Mouse (Mus musculus): ENCODE measurements around the gene Ptpn5.

The Ptpn5 gene

GRCm38 (mm10) chr7:47133331-47133730 is at the start of gene Ptpn5:
Gene Ptpn5, minus strand, starts transcription at chr7:47133684.
- no peak for DNase-seq

- DNase-seq: no peak
Measured at GRCm38 (mm10) chr7:47170814-47171213, 37.3 kb upstream of the Ptpn5 start.

GRCm38 (mm10) chr7:47165028-47165427 is 31.5 kb upstream of the Ptpn5 start:
- DNase-seq: no peak

- no peak for DNase-seq
Measured at GRCm38 (mm10) chr7:47163203-47163602, 29.7 kb upstream of the Ptpn5 start.

GRCm38 (mm10) chr7:47158451-47158850 is 25.0 kb upstream of the Ptpn5 start:
- DNase-seq: no peak

GRCm38 (mm10) chr7:47157743-47158142 is 24.3 kb upstream of the Ptpn5 start:
- DNase-seq: peak in 1 of 2 experiments; percentile 9

GRCm38 (mm10) chr7:47155849-47156248 is 22.4 kb upstream of the Ptpn5 start:
- DNase-seq: no peak

GRCm38 (mm10) chr7:47155396-47155795 is 21.9 kb upstream of the Ptpn5 start:
- no peak for DNase-seq

- DNase-seq: peak in 1 of 2 experiments; percentile 34
Measured at GRCm38 (mm10) chr7:47150420-47151061, 17.1 kb upstream of the Ptpn5 start.

GRCm38 (mm10) chr7:47148298-47148697 is 14.8 kb upstream of the Ptpn5 start:
- no peak for DNase-seq

- DNase-seq: peak in 1 of 2 experiments; percentile 44
Measured at GRCm38 (mm10) chr7:47146034-47146812, 12.7 kb upstream of the Ptpn5 start.

- DNase-seq: no peak
Measured at GRCm38 (mm10) chr7:47144299-47144698, 10.8 kb upstream of the Ptpn5 start.

GRCm38 (mm10) chr7:47139823-47140325 is 6.4 kb upstream of the Ptpn5 start:
- no peak for DNase-seq

- DNase-seq: no peak
Measured at GRCm38 (mm10) chr7:47134570-47134969, 1.1 kb upstream of the Ptpn5 start.

GRCm38 (mm10) chr7:47132931-47133260 is 588 bp downstream of the Ptpn5 start:
- no peak for DNase-seq

- DNase-seq: no peak
Measured at GRCm38 (mm10) chr7:47132180-47132930, 1.1 kb downstream of the Ptpn5 start.

GRCm38 (mm10) chr7:47131840-47132179 is 1.7 kb downstream of the Ptpn5 start:
- DNase-seq: no peak

- DNase-seq: no peak
Measured at GRCm38 (mm10) chr7:47131258-47131657, 2.2 kb downstream of the Ptpn5 start.

- DNase-seq: no peak
Measured at GRCm38 (mm10) chr7:47122026-47122425, 11.5 kb downstream of the Ptpn5 start.

GRCm38 (mm10) chr7:47116666-47117065 is 16.8 kb downstream of the Ptpn5 start:
- DNase-seq: no peak

GRCm38 (mm10) chr7:47115491-47115890 is 18.0 kb downstream of the Ptpn5 start:
- DNase-seq: no peak

- no peak for DNase-seq
Measured at GRCm38 (mm10) chr7:47113383-47113782, 20.1 kb downstream of the Ptpn5 start.

GRCm38 (mm10) chr7:47112036-47112435 is 21.4 kb downstream of the Ptpn5 start:
- DNase-seq: no peak

GRCm38 (mm10) chr7:47111121-47111520 is 22.4 kb downstream of the Ptpn5 start:
- no peak for DNase-seq

Measured in spleen, adult 18-20 months (tissue).